Mouse (Mus musculus) hindbrain, embryonic 16.5 days (tissue): ENCODE results near the gene P2rx3. TPM values are rescaled to one million over a fixed set of nuclear protein-coding genes. Genes with fewer than 3 reads are reported as not detected.

Experiments
- ATAC-seq: fragments of 200-750 bp; cut with Nextera tagmentation; 2 replicates; pipeline ENCODE4 v1.8.0; 2017; ENCODE audit warnings: moderate TSS enrichment, moderate library complexity
- H3K27ac ChIP-seq: fragments of 300-500 bp; sonication (generic); 2 replicates; pipeline ENCODE4 v1.5.1; 2014; ENCODE audit warnings: low read depth, mild to moderate bottlenecking, control low read depth, low read length, moderate library complexity
- H3K27me3 ChIP-seq: fragments of 300-500 bp; sonication (generic); replicated peaks from 2 replicates; pipeline ENCODE4 v1.6.1; 2014; ENCODE audit warnings: low read length; ENCODE audit not compliant: control insufficient read depth, insufficient read depth
- H3K36me3 ChIP-seq: fragments of 300-500 bp; sonication (generic); 2 replicates; pipeline ENCODE4 v1.6.1; 2014; ENCODE audit warnings: mild to moderate bottlenecking, low read length, moderate library complexity, mixed read lengths; ENCODE audit not compliant: control insufficient read depth, insufficient read depth
- H3K4me1 ChIP-seq: fragments of 300-500 bp; sonication (generic); 2 replicates; pipeline ENCODE4 v1.6.1; 2014; ENCODE audit warnings: low read depth, low read length; ENCODE audit not compliant: control insufficient read depth, insufficient read depth
- H3K4me2 ChIP-seq: fragments of 300-500 bp; sonication (generic); 2 replicates; pipeline ENCODE4 v1.6.1; 2014; ENCODE audit warnings: mild to moderate bottlenecking, low read length, control low read depth, moderate library complexity
- H3K4me3 ChIP-seq: fragments of 300-500 bp; sonication (generic); 2 replicates; pipeline ENCODE4 v1.5.1; 2014; ENCODE audit warnings: mild to moderate bottlenecking, low read length, control low read depth, moderate library complexity
- H3K9ac ChIP-seq: fragments of 300-500 bp; sonication (generic); 2 replicates; pipeline ENCODE4 v1.6.1; 2014; ENCODE audit warnings: low read depth, mild to moderate bottlenecking, control low read depth, low read length, moderate library complexity
- H3K9me3 ChIP-seq: fragments of 300-500 bp; sonication (generic); 2 replicates; pipeline ENCODE4 v1.6.1; 2014; ENCODE audit warnings: mild to moderate bottlenecking, low read length, moderate library complexity; ENCODE audit not compliant: control insufficient read depth
- WGBS: fragments of 180-500 bp; shearing (Covaris S2); extraction: QIAGEN DNeasy Blood & Tissue Kit; methylation state at CpG from one replicate; pipeline ENCODE4 v1.1.7; 2014; 5-methylcytosine and 5-hydroxymethylcytosine counted together
- polyA plus RNA-seq: library from polyadenylated mRNA; unstranded; fragments of >200 nt; fragmentation: Nextera tagmentation; extraction: Ambion mirVana; gene quantifications from 2 replicates; pipeline ENCODE4 v1.2.1, GENCODE M21; 2015

Gene P2rx3
- polyA plus RNA-seq, 1 experiment from 2014 or later = 8.0 TPM

DNA sequence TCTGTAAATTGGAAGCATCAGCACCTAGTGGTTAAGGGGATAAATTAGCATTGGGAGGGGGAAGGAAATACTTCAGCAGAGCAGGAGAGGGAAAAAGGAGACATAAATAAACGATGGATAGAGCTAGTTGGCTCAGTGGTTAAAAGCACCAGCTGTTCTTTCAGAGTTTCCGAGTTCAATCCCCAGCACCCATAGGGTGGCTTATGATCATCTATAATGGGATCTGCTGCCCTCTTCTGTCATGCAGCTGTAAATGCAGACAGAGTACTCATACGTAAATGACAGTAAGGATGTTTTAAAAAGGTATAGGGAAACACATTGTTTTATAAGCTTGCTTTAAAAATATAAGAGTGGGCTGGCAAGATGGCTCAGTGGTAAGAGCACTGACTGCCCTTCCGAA is 29.5 kb downstream of the P2rx3 start:
- no peak for ATAC-seq
- Histone ChIP-seq H3K27ac (no peak overlapping the region), H3K4me1 (no peaks in the 10 kb centered on the region), H3K4me2 (no peak overlapping the region), H3K27me3 (no peaks in the 10 kb centered on the region), H3K4me3 (no peak overlapping the region), H3K36me3 (no peaks in the 10 kb centered on the region), H3K9me3 (no peaks in the 10 kb centered on the region), H3K9ac (no peak overlapping the region)
- WGBS = 18% methylated on average over 4 of the region's 4 CpGs

DNA sequence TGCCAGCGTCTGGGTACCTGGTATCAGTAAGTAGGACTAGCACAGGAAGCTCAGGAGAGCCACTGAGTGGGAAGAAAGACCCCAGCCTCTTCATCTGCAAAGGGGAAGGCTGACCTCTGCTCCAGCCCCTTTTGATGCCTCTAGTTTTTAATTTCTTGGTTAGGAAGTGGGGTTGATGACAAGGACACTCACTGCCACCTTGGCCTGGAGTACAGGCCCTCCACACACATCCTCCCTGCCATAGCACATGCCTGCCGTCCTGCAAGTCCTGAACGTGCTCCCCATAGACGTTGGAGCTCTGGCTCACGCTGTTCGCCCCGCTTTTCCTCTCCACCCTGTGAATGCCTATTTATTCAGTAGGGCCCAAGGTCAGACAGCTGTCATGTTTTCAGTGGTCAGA is 30.7 kb downstream of the P2rx3 start:
- H3K27ac ChIP-seq = no peak overlapping the region
- ATAC-seq = no peak
- no peak overlapping the region for H3K9ac ChIP-seq
- H3K36me3 ChIP-seq = no peaks in the 10 kb centered on the region
- H3K27me3 ChIP-seq = no peaks in the 10 kb centered on the region
- no peaks in the 10 kb centered on the region for H3K4me1 ChIP-seq
- H3K9me3 ChIP-seq = no peaks in the 10 kb centered on the region
- no peak overlapping the region for H3K4me2 ChIP-seq
- WGBS = 82% methylated on average over 7 of the region's 7 CpGs
- no peak overlapping the region for H3K4me3 ChIP-seq

GRCm38 (mm10) chr2:85004341-85004740 is 32.9 kb downstream of the P2rx3 start:
- no peak overlapping the region for H3K9ac ChIP-seq
- no peak overlapping the region for H3K4me2 ChIP-seq
- no peaks in the 10 kb centered on the region for H3K4me1 ChIP-seq
- H3K9me3 ChIP-seq = no peaks in the 10 kb centered on the region
- H3K27me3 ChIP-seq = no peaks in the 10 kb centered on the region
- H3K36me3 ChIP-seq = no peaks in the 10 kb centered on the region
- no peak overlapping the region for H3K4me3 ChIP-seq
- no peak for ATAC-seq
- 83% methylated on average over 4 of the region's 4 CpGs for WGBS
- H3K27ac ChIP-seq = no peak overlapping the region

- no peaks in the 10 kb centered on the region for H3K36me3 ChIP-seq
- no peak overlapping the region for H3K9ac ChIP-seq
- ATAC-seq = no peak
- H3K4me1 ChIP-seq = no peaks in the 10 kb centered on the region
- WGBS = 81% methylated on average over 8 of the region's 8 CpGs
- H3K9me3 ChIP-seq = no peaks in the 10 kb centered on the region
- H3K4me3 ChIP-seq = no peak overlapping the region
- no peak overlapping the region for H3K4me2 ChIP-seq
- H3K27ac ChIP-seq = no peak overlapping the region
- H3K27me3 ChIP-seq = no peaks in the 10 kb centered on the region
Measured at GRCm38 (mm10) chr2:85002575-85002974, 34.7 kb downstream of the P2rx3 start.

GRCm38 (mm10) chr2:85001497-85001896 is 35.8 kb downstream of the P2rx3 start:
- Histone ChIP-seq H3K27ac (no peak overlapping the region), H3K4me3 (no peak overlapping the region), H3K9ac (no peak overlapping the region), H3K4me1 (no peaks in the 10 kb centered on the region), H3K27me3 (no peaks in the 10 kb centered on the region), H3K9me3 (no peaks in the 10 kb centered on the region), H3K36me3 (no peaks in the 10 kb centered on the region), H3K4me2 (no peak overlapping the region)
- 63% methylated on average over 13 of the region's 13 CpGs for WGBS
- ATAC-seq = no peak

DNA sequence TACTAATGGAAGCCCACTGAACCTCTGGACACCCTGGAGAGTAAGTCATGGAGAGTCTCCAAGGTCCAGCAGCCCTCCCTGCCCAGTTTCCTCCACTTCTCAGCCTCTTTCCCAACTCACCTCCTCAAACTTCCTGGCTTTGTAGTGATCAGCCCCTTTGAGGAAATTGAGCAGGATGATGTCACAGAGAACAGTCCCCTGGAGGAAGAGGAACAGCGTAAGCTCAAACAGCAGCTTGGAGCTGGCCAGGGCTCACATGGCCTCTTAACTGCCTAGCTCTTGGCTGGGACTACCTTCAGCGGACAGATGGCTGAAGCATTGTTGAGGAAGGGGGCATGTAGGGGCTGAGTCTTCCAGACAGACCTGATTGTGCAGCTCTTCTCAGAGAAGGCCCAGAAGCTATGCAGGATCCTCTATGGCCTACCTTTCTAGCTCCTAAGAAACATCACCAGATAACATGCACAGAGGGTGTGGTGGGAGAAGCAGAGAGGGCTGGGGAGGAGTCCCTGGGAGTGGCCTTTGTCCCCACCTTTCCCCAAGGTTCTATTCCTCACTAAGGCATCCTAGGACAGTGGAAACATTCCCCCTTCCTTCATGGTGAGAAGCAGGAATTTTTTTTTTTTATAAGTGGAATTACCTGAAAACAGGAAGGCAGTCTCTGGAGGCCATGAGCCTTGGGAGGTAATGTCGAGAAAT is 37.6 kb downstream of the P2rx3 start:
- WGBS = 75% methylated on average over 3 of the region's 3 CpGs
- H3K4me1 ChIP-seq = no peaks in the 10 kb centered on the region
- H3K9me3 ChIP-seq = no peaks in the 10 kb centered on the region
- H3K36me3 ChIP-seq = no peaks in the 10 kb centered on the region
- H3K4me2 ChIP-seq = no peak overlapping the region
- no peak overlapping the region for H3K27ac ChIP-seq
- no peak overlapping the region for H3K4me3 ChIP-seq
- no peaks in the 10 kb centered on the region for H3K27me3 ChIP-seq
- no peak overlapping the region for H3K9ac ChIP-seq
- no peak for ATAC-seq

DNA sequence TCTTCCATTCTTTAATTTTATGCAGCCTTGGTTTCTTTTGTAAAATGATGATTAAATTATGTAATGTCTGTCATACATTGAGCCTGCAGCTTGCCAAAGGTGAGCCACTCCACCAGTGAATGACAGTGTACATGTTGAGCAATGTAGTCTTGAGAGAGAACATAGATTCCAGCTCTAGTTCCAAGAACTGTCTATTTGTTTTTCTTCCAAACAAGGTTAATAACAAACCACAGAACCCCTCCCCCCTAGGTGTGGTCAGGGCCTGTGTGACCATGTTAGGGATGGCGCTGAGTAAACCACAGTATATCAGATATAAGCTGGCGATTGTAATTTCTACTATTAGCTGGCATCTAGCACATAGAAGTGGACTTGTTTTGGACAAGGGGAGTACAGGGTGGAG is 40.9 kb downstream of the P2rx3 start:
- Histone ChIP-seq H3K4me1 (no peaks in the 10 kb centered on the region), H3K36me3 (no peaks in the 10 kb centered on the region), H3K4me3 (no peak overlapping the region), H3K27ac (no peak overlapping the region), H3K27me3 (no peaks in the 10 kb centered on the region), H3K4me2 (no peak overlapping the region), H3K9me3 (no peaks in the 10 kb centered on the region), H3K9ac (no peak overlapping the region)
- ATAC-seq = no peak
- WGBS = 89% methylated on average over 2 of the region's 2 CpGs

GRCm38 (mm10) chr2:84987930-84988329 is 49.3 kb downstream of the P2rx3 start, which contains the start of gene Prg3:
Prg3 (plus strand) TSS chr2:84988215.
- no peaks in the 10 kb centered on the region for H3K9me3 ChIP-seq
- no peaks in the 10 kb centered on the region for H3K36me3 ChIP-seq
- WGBS = 86% methylated on average over 1 of the region's 1 CpGs
- no peak within 1 kb of the TSS for H3K27ac ChIP-seq
- H3K4me3 ChIP-seq = no peak within 1 kb of the TSS
- no peak within 1 kb of the TSS for H3K9ac ChIP-seq
- no peak for ATAC-seq
- H3K4me1 ChIP-seq = no peaks in the 10 kb centered on the region
- no peak within 1 kb of the TSS for H3K4me2 ChIP-seq
- no peaks in the 10 kb centered on the region for H3K27me3 ChIP-seq

- WGBS = 65% methylated on average over 1 of the region's 1 CpGs
- H3K9me3 ChIP-seq = no peaks in the 10 kb centered on the region
- no peaks in the 10 kb centered on the region for H3K4me1 ChIP-seq
- ATAC-seq = no peak
- no peaks in the 10 kb centered on the region for H3K27me3 ChIP-seq
- H3K27ac ChIP-seq = no peak within 1 kb of the TSS
- H3K4me2 ChIP-seq = no peak within 1 kb of the TSS
- no peaks in the 10 kb centered on the region for H3K36me3 ChIP-seq
- H3K4me3 ChIP-seq = no peak within 1 kb of the TSS
- H3K9ac ChIP-seq = no peak within 1 kb of the TSS
Measured at GRCm38 (mm10) chr2:84980188-84980587, 57.1 kb downstream of the P2rx3 start, which contains the start of gene Prg2. Prg2 (plus strand) TSS chr2:84980461.
